Mouse (Mus musculus): ENCODE data around the gene Masp2. TPM values are rescaled to one million over a fixed set of nuclear protein-coding genes. Genes with fewer than 3 reads are reported as not detected.

Masp2 gene
- 7.7 and 8.5 TPM in 2 replicates for polyA plus RNA-seq (2016; fragmentation: Nextera tagmentation; extraction: Ambion mirVana)

DNA sequence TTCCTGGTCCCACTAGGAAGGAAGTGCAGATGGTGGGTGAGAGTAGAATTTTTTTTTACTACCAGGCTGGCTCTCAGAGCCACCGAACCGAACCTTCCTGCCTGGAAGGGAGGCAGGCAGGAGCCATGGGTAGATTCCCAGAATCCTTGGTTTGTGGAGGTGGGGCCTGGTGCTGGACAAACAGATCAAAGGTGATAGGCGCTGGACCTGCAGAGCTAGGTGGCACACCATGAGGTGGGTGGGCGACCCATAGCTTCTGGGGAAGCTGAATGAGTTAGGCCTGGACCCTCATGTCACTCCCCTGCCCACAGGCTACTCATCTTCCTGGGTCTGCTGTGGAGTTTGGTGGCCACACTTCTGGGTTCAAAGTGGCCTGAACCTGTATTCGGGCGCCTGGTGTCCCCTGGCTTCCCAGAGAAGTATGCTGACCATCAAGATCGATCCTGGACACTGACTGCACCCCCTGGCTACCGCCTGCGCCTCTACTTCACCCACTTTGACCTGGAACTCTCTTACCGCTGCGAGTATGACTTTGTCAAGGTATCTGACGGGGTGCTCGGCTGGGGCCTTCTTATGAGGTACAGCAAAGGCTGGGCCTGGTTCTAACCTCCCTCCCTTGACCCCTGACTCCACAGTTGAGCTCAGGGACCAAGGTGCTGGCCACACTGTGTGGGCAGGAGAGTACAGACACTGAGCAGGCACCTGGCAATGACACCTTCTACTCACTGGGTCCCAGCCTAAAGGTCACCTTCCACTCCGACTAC lies at the start of gene Masp2:
TSS of gene Masp2 (plus strand) at position 198 of the 764 bp plus-strand sequence.
- Histone ChIP-seq H3K27me3 (replicated peaks) (no peaks in the 10 kb centered on the region), H3K4me1 (peaks cover 33% of the 10 kb centered on the region), H3K4me3 (no peak within 1 kb of the TSS), H3K4me2 (0 out of 2 replicates have a peak within 1 kb of the TSS, but pooled peaks have one; percentile 1), H3K9ac (no peak within 1 kb of the TSS), H3K36me3 (peaks cover 20% of the 10 kb centered on the region), H3K9me3 (replicated peaks) (0 out of 2 replicates have a peak, but pooled peaks cover 5% of the 10 kb centered on the region), H3K27ac (no peak within 1 kb of the TSS)
- ATAC-seq = no peak
- WGBS (ENCODE audit: insufficient replicate concordance) = 69% methylated on average over 14 of the region's 14 CpGs

DNA sequence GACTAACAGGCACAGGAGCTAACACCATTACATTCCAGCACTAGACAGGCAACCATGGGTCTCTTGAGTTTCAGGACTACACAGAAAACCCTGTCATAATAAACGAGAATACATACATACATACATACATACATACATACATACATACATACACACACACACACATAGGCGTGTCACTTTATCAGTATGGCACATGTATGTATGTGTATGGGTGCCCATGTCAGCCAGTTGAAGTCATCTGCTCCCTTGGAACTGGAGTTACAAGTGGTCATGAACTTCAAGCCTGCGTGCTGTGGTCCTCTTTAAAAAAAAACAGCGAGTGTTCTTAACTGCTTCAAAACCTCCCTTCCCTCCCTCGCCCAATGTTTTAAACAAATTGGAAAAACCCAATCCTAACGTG lies 44.6 kb upstream of the Masp2 start:
- Histone ChIP-seq H3K4me3 (peak overlapping the region; percentile 89), H3K4me2 (peak overlapping the region; percentile 87), H3K36me3 (peaks cover 72% of the 10 kb centered on the region), H3K4me1 (peaks cover 21% of the 10 kb centered on the region), H3K9me3 (replicated peaks) (no peaks in the 10 kb centered on the region), H3K9ac (peak overlapping the region; percentile 87), H3K27me3 (replicated peaks) (no peaks in the 10 kb centered on the region), H3K27ac (peak overlapping the region; percentile 85; the same call in 1 of the 2 replicates)
- WGBS (ENCODE audit: insufficient replicate concordance) = 26% methylated on average over 6 of the region's 6 CpGs
- no peak for ATAC-seq

DNA sequence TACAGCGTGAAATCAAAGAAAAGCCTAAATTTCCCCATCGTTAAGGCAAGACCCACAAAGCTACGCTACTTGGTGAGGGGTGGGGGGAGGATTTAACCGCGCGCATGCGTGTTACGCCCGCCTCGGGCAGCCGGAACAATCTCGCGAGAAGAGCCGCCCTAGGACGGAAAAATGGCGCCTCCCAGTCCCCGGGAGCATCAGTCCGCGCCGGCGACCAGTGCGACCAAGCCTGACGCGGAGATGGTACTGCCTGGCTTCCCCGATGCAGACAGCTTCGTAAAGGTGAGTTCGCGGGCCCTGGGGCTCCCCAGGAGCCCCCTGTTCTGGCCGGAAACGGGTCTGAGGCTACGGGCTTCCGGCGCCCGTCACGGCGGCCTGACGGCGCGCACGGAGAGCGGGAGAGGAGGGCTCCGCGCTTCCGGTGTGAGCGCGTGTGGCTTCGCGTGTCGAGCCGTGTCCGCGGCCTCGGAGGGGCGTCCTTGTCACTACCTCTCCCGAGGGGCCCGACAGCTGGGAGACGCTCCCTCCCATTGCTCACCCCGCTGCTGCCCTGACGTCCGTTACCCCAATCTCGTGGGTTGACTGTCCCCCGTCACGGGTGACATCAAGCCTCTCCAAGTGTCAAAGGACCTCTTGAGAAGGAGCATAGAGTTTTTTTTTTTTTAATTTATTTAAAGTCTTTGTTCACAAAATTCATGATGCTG lies 43.9 kb upstream of the Masp2 start, which contains the start of gene Exosc10:
TSS of gene Exosc10 (plus strand) at position 133 of the 704 bp plus-strand sequence.
- Histone ChIP-seq H3K9ac (peak within 1 kb of the TSS; percentile 87), H3K9me3 (replicated peaks) (no peaks in the 10 kb centered on the region), H3K4me3 (peak within 1 kb of the TSS; percentile 89), H3K27ac (peak within 1 kb of the TSS; percentile 85), H3K4me1 (peaks cover 21% of the 10 kb centered on the region), H3K27me3 (replicated peaks) (no peaks in the 10 kb centered on the region), H3K36me3 (peaks cover 72% of the 10 kb centered on the region), H3K4me2 (peak within 1 kb of the TSS; percentile 87)
- ATAC-seq = peak; percentile 91
- under 1% methylated on average over 62 of the region's 63 CpGs for WGBS (ENCODE audit: insufficient replicate concordance)

DNA sequence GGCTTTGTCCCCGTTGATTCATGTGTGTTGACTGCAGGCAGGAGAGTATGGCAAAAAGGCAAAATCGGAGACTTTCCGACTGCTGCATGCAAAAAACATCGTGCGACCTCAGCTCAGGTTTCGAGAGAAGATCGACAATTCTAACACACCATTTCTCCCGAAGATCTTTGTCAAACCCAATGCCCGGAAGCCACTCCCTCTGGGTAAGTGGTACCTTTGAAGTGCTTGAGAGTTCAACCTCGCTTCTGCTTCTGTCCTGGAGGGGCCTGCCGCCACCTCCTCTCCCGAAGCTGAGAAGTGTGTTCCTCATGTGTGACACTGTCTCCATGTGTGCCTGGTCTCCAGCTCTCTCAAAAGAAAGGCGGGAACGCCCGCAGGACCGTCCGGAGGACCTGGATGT lies 39.7 kb upstream of the Masp2 start:
- 91% methylated on average over 17 of the region's 17 CpGs for WGBS (ENCODE audit: insufficient replicate concordance)
- no peak for ATAC-seq
- Histone ChIP-seq H3K27me3 (replicated peaks) (no peaks in the 10 kb centered on the region), H3K4me1 (peaks cover 20% of the 10 kb centered on the region), H3K36me3 (peaks cover 83% of the 10 kb centered on the region), H3K9ac (no peak overlapping the region), H3K27ac (no peak overlapping the region), H3K9me3 (replicated peaks) (no peaks in the 10 kb centered on the region), H3K4me3 (no peak overlapping the region), H3K4me2 (no peak overlapping the region)

DNA sequence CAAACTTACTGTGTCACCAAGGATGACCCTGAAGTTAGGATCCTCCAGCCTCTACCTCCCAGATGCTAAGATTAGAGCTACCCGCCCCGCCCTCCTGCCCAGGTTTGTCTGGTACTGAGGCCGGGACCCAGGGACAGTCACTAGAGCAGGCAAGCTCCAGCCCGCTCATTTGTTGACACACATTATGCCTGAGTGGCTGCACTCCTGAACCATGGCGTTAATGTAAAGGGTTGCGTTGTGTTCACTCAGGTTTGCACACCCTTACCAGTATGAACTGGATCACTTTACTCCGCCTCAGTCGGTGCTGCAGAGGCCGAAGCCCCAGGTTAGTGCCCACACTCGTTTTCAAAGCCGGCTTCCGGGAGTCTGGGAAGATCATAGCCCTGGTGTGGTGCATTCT lies 38.8 kb upstream of the Masp2 start:
- WGBS (ENCODE audit: insufficient replicate concordance) = 92% methylated on average over 12 of the region's 12 CpGs
- Histone ChIP-seq H3K4me3 (no peak overlapping the region), H3K9ac (no peak overlapping the region), H3K4me2 (no peak overlapping the region), H3K36me3 (peaks cover 92% of the 10 kb centered on the region), H3K27me3 (replicated peaks) (no peaks in the 10 kb centered on the region), H3K4me1 (peaks cover 15% of the 10 kb centered on the region), H3K9me3 (replicated peaks) (no peaks in the 10 kb centered on the region), H3K27ac (no peak overlapping the region)
- ATAC-seq = no peak

DNA sequence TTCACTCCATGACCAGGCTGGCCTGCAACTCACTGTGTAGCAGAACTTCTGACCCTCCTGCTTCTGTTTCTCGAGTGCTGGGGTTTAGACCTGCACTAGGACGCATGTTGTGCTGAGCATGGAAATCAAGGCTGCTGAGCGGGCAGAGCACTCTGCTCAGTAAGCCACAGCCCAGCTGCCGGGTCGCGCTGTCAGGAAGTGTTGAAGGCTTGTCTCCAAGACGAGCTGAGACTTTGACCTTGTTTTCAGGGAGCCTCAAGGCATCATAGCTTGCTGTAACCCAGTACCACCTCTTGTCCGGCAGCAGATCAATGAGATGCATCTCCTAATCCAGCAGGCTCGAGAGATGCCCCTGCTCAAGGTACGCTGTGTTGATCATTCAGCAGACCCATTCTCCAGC lies 32.2 kb upstream of the Masp2 start:
- 81% methylated on average over 10 of the region's 10 CpGs for WGBS (ENCODE audit: insufficient replicate concordance)
- Histone ChIP-seq H3K4me1 (no peaks in the 10 kb centered on the region), H3K4me3 (no peak overlapping the region), H3K27ac (no peak overlapping the region), H3K27me3 (replicated peaks) (no peaks in the 10 kb centered on the region), H3K9me3 (replicated peaks) (no peaks in the 10 kb centered on the region), H3K36me3 (peaks cover 100% of the 10 kb centered on the region), H3K9ac (no peak overlapping the region), H3K4me2 (no peak overlapping the region)
- no peak for ATAC-seq

DNA sequence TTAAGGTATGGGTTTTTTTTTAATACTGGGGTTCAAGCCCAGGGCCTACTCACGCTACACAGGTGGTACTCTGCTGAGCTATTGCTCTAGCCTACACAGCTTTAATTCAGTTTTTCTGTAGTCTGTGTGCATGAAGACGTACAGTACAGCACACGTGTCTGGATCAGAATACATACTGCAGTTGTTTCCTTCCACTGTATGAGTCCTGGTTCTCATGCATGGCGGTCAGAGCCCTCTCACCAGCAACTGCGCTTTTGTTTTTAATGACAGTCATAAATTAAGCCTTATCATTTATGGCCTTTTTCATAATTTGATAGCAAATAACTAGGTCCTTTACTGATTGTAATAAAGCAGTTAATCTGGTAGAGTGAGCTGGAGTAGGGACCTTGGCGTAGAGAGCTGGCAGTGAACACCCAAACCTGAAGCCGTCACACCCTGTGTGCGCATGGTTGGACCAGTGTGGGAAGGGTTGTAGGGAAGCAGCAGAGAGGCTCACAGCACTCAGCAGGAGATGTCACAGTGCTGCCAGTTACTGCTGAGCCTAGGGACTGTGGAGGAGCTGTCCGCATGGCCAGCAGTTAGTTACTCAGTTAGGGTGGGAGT lies 31.6 kb upstream of the Masp2 start:
- H3K36me3 ChIP-seq = peaks cover 100% of the 10 kb centered on the region
- H3K4me3 ChIP-seq = no peak overlapping the region
- H3K9ac ChIP-seq = no peak overlapping the region
- WGBS (ENCODE audit: insufficient replicate concordance) = 90% methylated on average over 9 of the region's 9 CpGs
- H3K4me1 ChIP-seq = no peaks in the 10 kb centered on the region
- H3K27ac ChIP-seq = no peak overlapping the region
- no peaks in the 10 kb centered on the region for H3K9me3 ChIP-seq (replicated peaks)
- H3K27me3 ChIP-seq (replicated peaks) = no peaks in the 10 kb centered on the region
- H3K4me2 ChIP-seq = no peak overlapping the region
- no peak for ATAC-seq

DNA sequence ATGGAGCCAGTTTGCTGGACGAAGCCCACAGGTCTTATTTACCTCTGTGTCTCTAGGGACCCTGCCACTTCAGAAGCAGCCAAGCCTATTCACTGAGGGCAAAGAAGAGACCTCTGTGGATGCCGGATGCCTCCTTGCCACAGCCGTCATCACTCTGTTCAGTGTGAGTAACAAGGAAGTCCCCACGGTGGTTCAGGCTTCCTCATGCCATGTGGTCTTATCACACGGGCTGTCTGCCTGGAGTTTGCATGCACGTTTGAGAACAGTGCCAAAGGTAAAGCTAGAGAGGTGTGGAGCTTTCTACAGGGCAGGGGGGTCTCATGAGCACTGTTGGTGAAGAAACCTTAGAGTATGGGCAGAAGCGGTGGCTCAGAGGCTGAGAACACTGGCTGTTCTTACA lies 29.1 kb upstream of the Masp2 start:
- 70% methylated on average over 7 of the region's 7 CpGs for WGBS (ENCODE audit: insufficient replicate concordance)

DNA sequence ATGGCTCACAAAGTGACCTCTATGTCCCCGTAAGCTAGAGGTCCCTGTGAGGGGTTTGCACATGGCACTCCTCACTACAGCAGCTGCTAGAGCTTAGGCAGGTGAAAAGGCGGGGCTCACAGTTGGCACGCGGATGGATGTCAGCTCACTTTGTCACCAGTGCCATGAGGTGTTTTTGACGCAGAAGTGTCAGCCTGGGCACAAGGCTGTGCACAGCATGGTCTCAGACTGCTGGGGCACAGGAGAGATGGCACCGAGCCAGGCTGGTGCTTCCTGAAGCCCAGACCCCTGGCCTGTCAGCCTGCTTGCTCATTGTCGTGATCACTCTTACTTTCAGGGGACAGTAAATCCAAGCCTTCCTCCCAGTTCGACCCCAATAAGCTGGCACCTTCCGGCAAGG lies 21.6 kb upstream of the Masp2 start:
- WGBS (ENCODE audit: insufficient replicate concordance) = 86% methylated on average over 9 of the region's 9 CpGs
- H3K4me1 ChIP-seq = peaks cover 24% of the 10 kb centered on the region
- no peak overlapping the region for H3K4me2 ChIP-seq
- H3K36me3 ChIP-seq = peaks cover 75% of the 10 kb centered on the region
- no peak overlapping the region for H3K4me3 ChIP-seq
- no peaks in the 10 kb centered on the region for H3K27me3 ChIP-seq (replicated peaks)
- H3K27ac ChIP-seq = no peak overlapping the region
- H3K9ac ChIP-seq = no peak overlapping the region
- 0 out of 2 replicates have a peak, but pooled peaks have one; percentile 9 for ATAC-seq
- H3K9me3 ChIP-seq (replicated peaks) = no peaks in the 10 kb centered on the region

More for the DNA sequence above, 29.1 kb upstream of the Masp2 start:
- Histone ChIP-seq H3K4me1 (no peaks in the 10 kb centered on the region), H3K36me3 (peaks cover 100% of the 10 kb centered on the region), H3K4me2 (no peak overlapping the region), H3K4me3 (no peak overlapping the region), H3K27me3 (replicated peaks) (no peaks in the 10 kb centered on the region), H3K9ac (no peak overlapping the region), H3K9me3 (replicated peaks) (no peaks in the 10 kb centered on the region), H3K27ac (no peak overlapping the region)
- ATAC-seq = no peak

DNA sequence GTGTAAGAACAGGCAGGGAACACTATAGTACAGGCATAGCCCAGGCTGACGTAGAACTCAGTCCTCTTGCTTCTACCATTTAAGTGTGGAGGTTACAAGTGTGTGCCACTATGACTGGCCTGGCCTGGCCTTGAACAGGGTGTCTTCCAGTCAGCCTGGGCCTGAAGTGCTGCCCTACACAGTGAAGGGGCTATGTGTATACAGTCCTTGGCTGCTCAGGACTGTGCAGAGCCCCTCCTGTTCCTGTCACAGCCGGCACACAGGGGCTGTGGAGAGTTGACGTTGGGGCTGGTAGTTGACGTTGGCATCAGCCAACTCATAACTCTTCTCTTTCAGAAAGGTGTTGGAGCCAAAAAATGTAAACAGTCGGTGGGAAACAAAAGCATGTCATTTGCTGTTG lies 20.9 kb upstream of the Masp2 start:
- H3K36me3 ChIP-seq = peaks cover 69% of the 10 kb centered on the region
- ATAC-seq = peak; percentile 36; the same call in 1 of the 2 replicates
- WGBS (ENCODE audit: insufficient replicate concordance) = 82% methylated on average over 5 of the region's 5 CpGs

DNA sequence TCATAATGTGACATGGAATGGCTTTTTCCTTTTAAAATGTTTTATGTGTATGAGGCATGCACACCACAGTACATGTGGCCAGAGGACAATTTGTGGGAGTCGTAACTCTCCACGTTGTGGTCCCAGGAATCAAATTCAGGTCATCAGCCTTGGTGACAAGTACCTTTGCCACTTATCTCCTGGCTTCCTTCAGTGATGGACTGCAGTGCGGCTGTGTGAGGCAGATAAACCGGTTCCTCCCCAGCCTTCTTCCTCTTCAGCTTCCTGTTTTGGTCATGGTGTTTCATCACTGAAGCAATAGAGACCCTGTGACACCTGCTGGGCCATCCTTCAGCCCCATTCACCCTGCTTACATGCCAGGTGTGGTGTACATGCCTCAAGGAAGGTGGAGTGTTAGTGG lies 19.1 kb upstream of the Masp2 start:
- Histone ChIP-seq H3K4me3 (no peak overlapping the region), H3K4me1 (peaks cover 43% of the 10 kb centered on the region), H3K27me3 (replicated peaks) (no peaks in the 10 kb centered on the region), H3K9me3 (replicated peaks) (no peaks in the 10 kb centered on the region), H3K36me3 (peaks cover 50% of the 10 kb centered on the region), H3K4me2 (no peak overlapping the region), H3K27ac (no peak overlapping the region), H3K9ac (no peak overlapping the region)
- WGBS (ENCODE audit: insufficient replicate concordance) = 11% methylated on average over 4 of the region's 4 CpGs
- peak; percentile 26; the same call in 1 of the 2 replicates for ATAC-seq

More for the DNA sequence above, 20.9 kb upstream of the Masp2 start:
- Histone ChIP-seq H3K27ac (no peak overlapping the region), H3K4me1 (peaks cover 29% of the 10 kb centered on the region), H3K4me2 (no peak overlapping the region), H3K9ac (no peak overlapping the region), H3K27me3 (replicated peaks) (no peaks in the 10 kb centered on the region), H3K9me3 (replicated peaks) (no peaks in the 10 kb centered on the region), H3K4me3 (no peak overlapping the region)

DNA sequence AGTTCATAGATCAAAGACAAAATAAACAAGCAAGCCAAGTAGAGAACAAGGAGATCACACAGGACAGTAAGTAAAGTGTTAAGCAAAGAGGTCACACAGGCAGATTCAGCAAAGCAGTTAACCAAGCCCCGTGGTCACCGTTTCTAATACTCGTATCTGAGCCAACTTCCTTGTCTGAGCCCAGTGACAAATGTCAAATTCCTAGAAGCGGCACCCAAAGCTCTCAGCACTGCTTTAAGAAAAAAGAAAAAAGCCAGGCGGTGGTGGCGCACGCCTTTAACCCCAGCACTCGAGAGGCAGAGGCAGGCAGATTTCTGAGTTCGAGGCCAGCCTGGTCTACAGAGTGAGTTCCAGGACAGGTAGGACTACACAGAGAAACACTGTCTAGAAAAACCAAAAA lies 15.7 kb upstream of the Masp2 start:
- ATAC-seq = no peak
- 16% methylated on average over 9 of the region's 9 CpGs for WGBS (ENCODE audit: insufficient replicate concordance)
- no peaks in the 10 kb centered on the region for H3K27me3 ChIP-seq (replicated peaks)

More for the DNA sequence above, 15.7 kb upstream of the Masp2 start:
- no peak overlapping the region for H3K4me2 ChIP-seq
- peaks cover 61% of the 10 kb centered on the region for H3K4me1 ChIP-seq
- no peak overlapping the region for H3K27ac ChIP-seq
- no peak overlapping the region for H3K4me3 ChIP-seq
- H3K36me3 ChIP-seq = peaks cover 16% of the 10 kb centered on the region
- no peak overlapping the region for H3K9ac ChIP-seq
- H3K9me3 ChIP-seq (replicated peaks) = no peaks in the 10 kb centered on the region

All from liver, embryonic 12.5 days (tissue).